Mouse (Mus musculus): Measurements from ENCODE around the gene Mcm9. TPM values are rescaled to one million over a fixed set of nuclear protein-coding genes. Genes with fewer than 3 reads are reported as not detected.
"Not testable (repeated sequence)": the region's sequence is repeated elsewhere in the genome, so short reads cannot be mapped to it uniquely, and the experiment has no call there.

Mcm9 gene
- total RNA-seq (2021): 13.3 and 16.9 TPM in 2 replicates
- long read RNA-seq, partial matches to known transcripts: 6 of 15 reads
- long read RNA-seq, other reads (novel, unspliced or antisense): 9 of 15 reads

DNA sequence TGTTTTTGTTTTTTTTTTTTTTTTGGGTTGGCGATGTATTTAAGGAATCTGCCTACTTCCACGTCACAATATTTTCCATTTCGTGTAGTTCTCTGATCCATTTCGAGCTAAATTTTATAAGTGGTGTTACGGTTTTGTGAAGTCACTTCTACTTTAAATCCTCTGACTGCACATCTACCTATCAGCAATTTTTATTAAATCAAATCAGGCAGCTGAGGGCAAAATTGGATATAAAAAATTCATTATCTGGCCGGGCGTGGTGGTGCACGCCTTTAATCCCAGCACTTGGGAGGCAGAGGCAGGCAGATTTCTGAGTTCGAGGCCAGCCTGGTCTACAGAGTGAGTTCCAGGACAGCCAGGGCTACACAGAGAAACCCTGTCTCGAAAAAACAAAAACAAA is at the start of gene Mcm9:
Gene Mcm9, minus strand, starts transcription at position 101 of the 400 bp plus-strand sequence.
- not testable (repeated sequence) for DNase-seq

DNA sequence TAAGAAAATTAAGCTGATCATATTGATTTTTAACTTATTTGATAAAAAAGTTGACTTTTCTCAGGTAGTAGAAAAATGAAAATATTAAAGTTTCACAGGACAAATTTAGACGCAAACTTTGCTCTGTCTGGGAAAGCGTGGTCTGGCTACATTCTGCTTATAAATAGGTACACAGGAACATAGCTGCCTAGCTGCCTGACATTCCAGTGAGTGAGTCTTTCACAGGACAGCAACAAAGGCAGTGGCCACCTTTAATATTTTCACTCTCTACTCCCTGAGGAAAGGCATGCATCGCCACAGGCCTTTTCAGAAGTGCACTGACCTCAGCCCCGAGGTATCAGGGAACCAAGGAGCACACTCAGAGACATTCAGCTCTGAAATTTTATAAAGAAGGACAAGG is 31.5 kb upstream of the Mcm9 start:
- DNase-seq: no peak

DNA sequence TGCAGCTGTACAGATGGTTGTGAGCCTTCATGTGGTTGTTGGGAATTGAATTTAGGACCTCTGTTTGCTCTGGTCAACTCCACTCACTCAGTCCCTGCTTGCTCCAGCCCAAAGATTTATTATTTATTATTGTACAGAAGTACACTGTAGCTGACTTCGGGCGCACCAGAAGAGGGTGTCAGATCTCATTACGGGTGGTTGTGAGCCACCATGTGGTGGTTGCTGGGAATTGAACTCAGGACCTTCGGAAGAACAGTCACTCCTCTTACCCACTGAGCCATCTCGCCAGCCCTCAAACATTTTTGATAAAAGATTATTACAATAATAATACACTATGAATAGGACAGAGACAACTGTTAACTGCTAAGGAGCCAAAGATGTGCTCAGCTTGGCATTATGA is 24.0 kb upstream of the Mcm9 start:
- not testable (repeated sequence) for DNase-seq

DNA sequence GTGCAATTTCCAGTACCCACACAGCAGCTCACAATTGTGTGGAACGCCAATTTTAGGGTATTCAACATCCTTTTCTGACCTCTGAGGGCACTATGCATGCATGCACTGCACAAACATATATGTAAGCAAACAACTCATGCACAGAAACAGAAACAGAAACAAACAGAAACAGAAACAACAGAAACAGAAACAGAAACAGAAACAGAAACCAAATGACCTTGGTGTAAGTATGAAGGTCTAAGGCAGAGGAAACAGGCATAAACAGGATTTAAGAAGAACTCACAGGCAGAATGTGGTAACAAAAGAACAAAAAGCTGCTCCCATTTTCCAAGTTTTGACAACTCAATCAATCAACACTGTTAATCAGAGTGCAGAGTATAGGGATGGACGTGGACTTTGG is 20.4 kb upstream of the Mcm9 start:
- DNase-seq: no peak

DNA sequence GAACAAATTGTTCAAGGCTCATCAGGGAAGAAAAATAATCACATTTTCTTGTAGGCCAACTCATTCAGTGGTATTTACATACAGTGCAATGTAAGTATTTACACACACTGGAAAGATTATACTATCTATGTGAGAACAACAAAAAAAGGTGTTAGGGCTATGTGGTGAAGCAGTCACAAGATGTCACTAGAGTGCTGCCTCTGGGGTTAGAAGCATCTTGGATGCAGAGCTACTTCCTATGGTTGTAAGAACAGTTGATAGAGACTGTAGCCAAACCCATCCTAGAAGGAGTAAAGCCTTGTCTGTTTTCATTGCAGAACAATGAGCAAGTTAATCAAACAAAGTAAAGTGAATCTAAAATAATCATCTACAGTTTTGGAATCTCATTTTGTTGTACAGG is 11.3 kb upstream of the Mcm9 start:
- no peak for DNase-seq

DNA sequence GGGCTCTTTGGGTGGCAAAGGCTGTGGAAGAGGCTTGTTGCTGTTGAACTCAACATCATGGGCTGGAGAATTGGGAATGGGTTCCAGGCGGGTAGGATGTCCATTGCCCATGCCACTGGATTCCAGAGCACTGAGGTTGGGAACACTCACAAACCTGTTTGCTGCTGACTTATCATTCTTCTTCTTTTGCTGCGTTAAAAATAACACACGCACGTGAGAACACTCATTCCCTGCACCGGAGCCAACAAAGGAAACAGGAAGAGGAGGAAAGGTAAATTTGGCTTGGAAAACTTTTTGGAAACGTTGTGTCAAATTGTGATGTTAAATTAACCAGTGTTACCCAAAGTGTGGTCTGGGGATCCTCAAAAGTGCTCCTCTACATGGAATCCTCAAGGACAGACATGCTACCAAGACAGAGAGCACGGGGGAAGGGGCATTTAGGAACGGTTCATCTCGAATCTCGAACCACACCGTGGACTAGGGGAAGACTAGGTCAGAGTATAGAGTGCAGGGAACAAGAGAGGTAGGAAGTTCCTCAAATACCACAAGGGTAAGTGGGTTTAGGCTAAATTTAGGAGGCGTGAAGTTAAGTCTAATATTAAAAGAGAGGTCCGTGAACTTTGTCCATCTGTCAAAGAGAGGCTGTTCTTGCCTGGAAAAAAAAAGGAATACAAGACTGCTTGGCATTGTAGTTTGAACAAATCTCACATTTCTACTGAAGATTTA is 5.2 kb upstream of the Mcm9 start:
- DNase-seq: no peak

DNA sequence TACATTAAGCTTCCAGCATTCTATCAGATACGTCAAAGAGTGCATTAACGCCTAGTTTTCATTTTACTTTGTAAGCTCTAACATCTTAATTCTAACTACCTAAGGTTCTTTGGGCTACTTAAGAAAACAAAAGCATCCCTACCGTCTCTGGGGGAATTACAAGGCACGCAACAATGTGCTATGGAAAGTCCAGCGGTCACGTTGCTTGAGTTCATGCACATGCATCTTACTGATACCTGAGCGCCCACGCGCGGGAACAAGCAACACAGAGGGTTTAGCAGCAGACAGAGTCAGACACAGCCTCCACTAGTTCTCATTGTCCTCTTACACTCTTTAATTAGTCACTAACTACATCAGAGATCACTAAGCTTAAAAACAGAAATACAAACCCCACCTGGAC is 3.9 kb upstream of the Mcm9 start:
- DNase-seq: no peak

DNA sequence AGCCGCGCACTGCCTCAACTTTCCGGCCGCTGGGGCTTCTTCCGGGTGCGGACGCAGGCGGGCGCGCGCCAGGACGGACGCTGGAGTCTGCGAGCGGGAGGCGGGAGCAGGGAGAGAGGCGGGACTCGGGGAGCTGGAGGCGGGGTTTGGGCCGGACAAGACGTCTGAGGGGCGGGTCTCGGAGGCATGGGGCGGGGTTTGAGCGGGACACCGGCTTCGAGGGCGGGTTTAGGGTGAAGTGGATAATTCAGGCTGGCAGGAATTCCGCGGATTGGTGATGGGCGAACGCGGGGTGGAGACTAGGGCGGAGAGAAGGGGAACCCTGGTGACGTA is 355 bp downstream of the Mcm9 start:
- peak; percentile 97 for DNase-seq

DNA sequence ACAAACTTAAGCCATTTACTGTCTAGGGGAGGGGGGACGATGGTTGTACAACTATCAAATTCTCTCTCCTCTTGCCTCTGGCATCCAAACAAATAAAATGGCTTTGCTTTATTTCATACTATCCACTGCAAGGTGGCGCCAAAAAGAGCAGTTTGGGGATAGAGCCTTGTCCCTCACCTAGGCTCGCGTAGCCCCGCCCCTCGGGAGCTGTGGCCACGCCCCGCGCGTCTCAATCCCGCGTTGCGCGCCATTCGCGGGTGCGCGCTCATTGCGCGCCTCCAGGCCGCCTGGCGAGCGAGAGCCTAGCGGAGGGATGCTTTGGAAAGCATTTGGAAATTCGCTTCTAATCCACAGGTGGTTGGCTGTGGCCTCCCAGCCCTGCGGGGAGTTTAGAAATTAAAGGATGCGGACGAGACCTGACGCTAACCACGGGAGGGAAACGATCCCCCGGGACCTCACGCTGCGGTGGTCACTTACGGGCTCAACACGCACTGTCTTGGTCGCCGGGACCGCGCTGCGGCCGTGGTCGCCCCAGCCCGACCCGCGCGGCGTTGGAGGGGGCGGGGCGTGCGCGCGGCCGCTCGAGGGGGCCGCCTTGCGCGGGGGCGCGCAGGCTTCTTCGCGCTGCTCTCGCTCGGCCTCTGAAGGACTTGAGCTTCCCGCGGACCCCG is 857 bp downstream of the Mcm9 start:
- peak; percentile 94 for DNase-seq

DNA sequence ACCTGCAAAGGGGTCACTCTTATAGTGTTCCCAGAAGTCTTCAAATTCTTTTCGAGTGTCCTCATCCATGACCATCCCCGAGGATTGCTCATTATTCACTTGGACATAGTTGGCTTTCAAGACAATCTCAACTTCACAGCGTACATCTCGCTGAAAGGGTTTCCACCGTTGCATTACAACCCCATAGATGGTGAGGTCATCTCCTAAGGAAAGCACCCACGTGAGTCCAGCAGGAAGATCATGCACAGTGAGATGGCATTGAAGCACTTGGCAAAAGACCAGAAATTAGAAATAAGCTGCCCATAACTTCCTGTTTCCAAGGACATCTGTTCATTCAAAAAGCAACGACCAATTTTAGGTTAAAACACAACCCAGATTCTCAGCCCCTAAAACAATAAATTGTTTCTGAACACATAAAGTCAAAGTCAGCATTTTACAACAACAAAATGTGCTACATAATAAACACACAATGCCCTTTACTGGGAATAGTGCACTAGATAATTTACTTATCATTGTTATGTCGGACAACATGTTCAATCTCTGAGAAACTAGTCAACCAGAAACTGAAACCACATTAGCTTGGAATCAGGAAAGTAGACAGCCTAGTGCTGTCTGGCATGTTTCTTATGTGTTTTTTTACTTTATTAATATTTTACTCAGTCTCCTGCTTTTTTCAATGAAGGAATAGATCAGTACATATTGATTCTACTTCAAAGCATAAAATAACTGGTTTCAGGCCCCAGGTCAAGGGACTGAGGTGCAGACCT is 14.2 kb downstream of the Mcm9 start:
- no peak for DNase-seq

DNA sequence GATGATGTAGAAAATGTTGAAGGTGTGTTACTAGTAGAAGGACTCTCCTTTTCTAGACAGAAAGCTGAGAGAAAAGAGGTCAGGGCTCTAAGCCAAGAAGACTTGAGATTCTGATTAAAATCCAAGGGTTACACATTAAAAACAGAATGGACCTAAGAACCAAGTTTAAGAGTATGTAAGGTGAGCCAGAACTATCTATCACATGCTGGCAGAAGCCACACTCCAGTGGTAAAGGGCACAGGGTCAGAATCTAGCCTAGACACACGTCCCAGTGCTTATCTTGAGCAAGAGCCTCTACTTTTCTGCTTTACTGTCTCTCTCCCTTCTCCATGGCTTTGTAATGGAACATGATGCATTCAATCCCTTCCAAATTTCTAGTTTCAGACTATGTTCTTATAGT is 16.3 kb downstream of the Mcm9 start:
- no peak for DNase-seq

DNA sequence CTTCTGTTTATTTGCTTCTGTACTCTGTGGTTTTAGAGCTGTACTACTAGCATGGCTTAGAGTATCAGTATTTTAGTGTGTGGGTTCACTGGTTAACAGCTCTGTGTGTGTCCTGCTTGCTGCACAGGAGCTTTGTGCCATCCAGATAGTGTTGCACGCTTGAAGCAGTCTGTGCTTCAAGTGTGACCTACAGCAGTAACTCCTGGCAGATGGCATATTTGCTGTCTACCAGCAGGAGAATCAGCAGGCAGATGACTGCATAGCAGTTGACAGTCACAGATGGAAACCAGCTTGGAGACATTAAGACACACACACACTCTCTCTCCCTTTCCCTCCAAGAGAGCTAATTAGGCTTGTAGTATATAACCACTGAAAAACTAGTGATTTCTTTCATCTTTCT is 18.1 kb downstream of the Mcm9 start:
- no peak for DNase-seq

DNA sequence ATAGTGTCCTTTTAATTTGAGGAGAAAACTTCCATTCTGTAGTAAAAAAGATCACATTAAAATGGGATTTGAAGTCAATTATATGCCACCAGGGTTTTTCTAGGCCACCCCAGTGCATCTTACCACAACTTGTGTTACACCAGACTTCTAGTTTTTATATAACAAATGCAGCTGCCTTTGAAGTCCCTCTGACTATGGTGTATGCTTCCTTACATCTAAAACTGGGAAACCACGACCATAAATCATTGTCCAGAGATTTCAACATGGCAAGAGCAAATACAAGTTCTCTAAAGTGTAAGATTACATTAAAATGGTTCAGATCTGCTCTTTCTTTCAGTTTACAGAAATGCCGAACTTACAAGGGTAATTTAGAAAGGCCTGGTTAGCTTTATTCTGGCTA is 22.0 kb downstream of the Mcm9 start:
- DNase-seq: no peak

DNA sequence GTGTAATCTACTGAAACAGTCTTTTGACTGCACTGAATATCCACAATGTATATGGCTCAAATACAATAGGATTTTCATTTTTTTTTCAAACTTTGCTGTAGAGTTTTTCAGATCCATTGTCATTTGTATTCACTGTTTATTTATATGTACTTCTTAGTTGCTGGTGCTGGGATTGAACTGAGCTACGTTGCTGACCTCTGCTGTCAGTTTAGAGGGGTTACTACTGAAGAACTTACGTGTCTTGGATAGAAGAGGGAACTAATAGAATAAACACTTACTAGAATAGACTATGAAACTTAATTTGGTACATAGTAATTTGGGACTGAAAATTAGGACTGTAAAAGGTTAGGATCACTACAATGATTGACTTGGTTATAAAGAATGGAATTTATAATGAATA is 24.9 kb downstream of the Mcm9 start:
- no peak for DNase-seq

DNA sequence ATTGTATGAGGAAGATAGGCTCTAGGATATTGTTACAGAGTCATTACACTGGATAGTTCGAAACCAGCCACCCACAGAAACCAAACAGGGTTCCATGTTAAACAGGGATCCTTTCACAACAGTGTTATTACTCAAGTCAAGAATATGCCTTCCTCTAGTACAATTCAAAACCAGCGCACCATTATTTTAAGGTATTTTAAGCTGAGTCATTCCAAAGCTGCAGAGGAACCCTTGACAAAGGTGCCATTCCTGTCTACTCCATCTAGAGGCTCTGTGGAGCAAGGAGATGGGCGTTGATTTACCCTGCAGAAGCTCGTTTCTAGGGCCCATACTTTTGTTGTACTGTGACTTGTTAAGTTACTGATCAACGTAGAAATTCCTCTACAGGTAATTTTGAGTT is 31.4 kb downstream of the Mcm9 start:
- no peak for DNase-seq

DNA sequence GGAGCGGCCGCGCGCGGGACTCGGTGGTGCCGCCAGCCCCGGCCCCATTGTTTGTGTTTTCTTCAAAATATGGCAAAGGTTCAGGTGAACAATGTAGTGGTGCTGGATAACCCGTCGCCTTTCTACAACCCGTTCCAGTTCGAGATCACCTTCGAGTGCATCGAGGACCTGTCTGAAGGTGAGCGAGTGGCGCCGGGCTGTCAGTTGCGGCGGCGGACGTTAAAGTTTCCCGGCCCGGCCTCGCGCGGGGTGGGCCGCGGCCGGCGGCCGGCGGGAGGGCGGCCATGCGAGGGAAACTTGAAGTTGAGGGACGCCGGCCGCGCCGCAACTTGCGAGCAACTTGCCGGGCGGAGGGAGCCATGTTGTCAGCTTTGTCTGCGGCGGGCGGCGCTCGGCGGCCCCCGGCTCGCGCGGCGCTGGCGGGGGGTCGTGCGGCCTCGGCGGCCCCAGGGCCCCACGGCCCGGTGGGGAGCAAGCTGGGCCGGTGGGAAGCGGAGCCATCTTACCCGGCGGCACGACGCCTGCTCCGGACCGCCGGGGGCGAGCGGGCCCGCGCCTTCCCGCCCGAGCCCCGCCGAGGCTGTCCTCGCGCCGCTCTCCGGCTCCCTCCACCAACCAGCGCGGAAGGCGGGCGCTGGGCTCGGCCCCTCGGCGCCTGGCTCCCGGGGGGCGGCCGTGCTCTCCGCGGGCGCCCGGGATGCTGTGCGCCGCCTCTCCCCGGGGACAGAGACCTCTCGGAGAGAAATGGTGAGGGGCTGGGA is 32.9 kb downstream of the Mcm9 start:
- peak; percentile 61 for DNase-seq

DNA sequence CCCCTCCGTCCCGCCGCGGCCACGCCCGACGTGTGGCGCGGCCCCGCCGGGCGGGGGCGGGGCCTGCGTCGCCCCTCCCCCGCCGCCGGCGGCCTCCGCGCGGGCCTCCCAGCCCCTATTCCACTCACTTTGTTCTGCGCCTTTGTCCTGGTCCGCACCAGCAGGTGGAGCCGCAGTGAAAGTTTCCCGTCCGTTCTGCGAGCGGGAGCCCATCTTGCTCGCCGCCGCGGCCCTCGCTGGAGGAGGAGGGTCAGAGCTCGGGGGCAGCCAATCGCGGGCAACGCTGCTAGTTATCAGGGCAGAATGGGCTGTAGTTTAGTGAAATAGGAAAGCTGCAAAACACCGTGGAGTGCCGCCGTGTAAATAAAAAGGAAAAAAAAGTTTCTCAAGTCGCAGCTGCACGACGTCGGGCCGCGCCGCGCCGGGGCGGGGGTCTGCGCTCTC is 33.5 kb downstream of the Mcm9 start, which contains the start of gene Asf1a:
Gene Asf1a, plus strand, starts transcription at position 81 of the 444 bp plus-strand sequence.
- DNase-seq: peak; percentile 96

DNA sequence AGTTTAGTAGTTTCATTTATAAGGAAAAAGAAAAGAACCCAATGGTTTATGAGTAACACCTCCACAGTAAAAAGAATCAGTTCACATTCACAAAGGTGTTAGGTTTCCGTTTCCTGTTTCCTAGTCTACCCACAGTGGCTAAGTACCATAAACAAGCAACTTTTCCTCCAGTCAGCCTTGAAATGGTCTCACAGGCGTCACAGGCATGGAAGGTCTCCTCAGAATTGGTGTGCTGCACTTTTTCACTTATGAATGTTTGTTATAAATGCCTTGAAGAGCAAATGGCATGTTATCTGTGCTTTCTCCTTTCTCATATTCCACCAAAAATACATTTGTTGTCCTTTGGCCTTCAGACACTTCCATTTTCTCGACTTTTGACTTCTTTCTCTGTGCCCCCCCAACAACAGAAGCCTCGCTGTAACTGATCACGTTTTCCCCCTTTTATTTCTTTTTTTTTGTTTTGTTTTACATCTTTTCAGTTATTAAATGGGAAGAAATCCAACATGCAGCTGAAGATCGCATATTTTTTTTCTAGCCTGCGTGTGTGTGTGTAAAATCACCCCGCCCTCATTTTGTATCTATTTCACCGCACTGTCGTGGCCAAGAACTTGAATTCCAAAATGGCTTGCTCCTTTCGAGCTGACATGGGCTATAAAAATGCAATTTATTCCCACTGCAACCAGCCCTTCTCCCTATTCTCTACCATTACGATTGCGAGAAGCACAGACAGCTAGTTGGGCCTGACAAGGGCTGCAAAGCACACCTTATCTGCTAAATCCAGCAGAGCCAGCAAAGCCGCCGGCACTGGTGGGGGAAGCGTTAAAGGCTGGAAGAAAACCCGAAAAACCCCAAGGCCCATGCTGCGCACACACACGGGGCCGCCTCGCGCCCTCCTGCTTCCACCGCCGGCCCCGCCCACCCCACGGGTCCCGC is 34.2 kb downstream of the Mcm9 start:
- DNase-seq: no peak

DNA sequence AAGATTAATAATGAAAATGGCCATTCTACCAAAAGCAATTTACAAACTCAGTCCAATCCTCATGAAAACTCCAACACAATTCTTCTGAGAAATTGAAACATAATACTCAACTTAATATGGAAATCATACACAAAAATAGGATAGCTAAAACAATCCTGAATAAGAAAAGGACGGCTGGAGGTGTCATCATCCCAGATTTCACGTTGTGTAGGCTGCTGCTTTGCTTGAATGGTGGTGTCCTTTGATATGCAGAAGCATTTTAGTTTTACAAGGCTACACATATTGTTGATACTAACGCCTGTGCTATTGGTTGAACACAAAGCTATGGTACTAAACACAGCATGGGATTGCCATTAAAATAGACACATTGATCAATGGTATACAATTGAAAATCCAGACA is 44.5 kb downstream of the Mcm9 start:
- no peak for DNase-seq

DNA sequence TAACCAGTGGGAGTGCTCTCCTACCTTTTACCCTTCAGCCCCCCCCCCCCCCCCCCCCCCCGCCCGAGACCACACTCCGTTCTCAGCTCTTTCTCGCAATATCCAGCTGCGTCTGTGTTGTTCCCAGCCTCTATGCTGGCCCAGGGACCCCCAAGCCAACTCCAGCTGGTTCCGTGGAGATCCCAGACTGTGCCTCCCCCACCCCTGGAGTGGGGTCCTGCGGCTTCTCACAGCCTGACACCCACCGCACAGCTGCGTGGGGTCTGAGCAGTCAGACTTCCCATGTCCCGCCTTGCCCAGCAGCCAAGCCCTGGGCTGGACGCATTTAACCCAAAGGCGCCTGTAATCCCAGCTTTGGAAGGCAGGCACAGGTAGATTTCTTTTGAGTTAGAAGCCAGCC is 49.2 kb downstream of the Mcm9 start:
- no peak for DNase-seq

DNA sequence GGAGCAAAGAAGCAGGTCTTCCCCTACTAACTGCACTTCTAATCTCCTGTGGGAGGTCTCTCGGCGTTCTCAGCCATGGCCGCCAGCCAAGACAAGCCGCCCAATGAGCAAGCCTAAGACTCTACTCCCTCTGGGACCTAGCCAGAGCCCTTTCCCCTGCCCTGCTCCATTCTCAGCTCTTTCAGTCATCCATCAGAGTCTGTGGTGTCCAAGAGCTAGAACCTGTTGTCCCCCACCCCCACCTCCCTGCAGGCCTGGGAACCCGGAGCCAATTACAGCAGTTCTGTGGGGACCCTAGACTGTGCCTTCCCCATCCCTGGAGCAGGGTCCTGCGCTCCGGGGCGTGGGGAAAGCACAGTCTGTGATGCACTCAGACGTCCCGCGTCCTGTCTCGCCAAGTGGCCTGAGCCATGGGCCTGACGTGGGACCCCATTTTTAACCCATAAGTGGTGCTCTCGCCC is 49.6 kb downstream of the Mcm9 start:
- DNase-seq: peak; percentile 79
